Mouse (Mus musculus) testis, postnatal 10 days (tissue): Measurements from ENCODE around the gene Inka1.
"Not testable (repeated sequence)": the region's sequence is repeated elsewhere in the genome, so short reads cannot be mapped to it uniquely, and the experiment has no call there.

ENCODE experiments used
- DNase-seq: peaks from one replicate; pipeline ENCODE4 v3.0.0; 2021; ENCODE audit warnings: low spot score

Inka1 gene

DNA sequence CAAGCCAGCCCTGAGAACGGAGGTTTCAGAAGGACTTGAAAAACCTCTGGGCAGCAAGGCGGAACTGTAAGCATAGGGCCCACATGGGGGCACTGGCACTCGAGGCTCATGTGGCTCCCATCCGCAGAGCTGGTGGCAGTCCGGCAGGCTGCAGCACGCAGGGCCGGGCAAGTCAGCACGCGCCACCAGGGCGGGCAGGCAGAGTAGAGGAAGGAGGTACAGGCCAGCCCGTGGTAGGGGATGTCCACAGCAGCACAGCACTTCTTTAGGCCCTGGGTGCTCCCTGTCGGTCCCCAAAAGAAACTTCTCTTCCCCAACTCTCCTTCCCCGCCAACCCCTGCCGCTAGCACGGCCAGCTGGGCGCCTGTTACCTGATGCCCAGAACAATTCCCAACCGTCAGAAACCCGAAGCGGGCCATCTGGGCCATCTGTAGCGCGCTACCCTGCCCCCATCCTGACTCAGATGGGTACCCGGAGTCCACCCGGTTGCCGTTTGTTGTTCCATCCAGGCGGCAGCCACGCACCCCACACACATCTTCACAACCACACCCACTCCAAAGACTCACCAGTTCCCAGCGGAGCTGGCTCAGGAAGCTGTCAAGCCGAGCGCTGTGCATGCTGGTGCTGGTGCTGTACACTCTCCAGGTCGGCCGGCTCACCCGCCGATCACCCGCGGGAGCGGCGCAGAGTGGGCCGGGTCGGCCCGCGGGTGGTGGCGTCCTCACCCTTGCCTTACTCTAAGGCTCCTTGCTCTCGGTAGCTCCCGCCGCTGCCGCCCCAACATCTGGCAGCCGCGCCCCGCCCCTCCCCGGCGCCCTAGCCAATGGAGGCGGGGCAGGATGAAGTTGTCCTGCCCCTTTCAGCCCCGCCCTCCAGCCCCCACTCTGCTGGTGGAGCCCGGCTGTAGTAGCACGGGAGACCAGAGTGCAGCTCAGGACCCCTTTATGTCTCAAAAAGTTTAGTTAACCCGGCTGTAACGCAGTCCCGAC lies at the start of gene Inka1:
Gene Inka1 (minus strand): TSS at position 749 of the 989 bp plus-strand sequence.
- DNase-seq: peak; percentile 95

DNA sequence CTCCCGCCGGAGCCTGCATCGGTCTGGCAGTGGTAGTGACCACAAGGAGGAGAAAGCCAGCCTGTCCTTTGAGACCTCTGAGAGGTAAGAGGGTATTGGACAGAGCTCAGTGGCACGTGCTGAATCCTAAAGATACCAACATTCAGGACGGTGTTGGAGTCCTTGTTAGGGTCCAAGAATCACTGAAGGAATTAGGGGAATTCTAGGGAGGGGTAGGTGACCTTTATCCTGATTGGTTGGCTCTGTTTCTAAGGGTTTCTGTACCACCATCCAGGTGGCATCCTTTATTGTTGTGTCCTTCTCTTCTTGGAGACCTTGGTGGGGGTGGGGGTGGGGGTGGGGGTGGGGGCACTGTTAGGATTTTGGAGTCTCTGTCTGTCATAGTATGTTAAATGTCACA lies 46.4 kb upstream of the Inka1 start:
- DNase-seq: no peak

DNA sequence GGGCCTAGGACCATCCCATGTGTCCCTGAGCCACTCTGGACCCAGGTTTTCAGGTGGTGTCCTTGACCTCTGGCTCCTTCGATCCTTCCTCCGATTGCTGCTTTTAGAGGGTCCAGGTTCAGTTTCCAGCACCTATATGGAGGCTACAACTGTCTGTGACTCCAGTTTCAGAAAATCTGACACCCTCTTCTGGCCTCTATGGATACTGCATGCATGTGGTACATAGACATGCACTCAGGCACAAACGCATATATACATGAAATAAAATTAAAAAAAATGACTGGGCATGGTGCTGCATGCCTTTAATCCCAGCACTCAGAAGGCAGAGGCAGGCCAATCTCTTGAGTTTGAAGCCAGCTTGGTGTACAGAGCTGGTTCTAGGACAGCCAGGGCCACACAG lies 42.2 kb upstream of the Inka1 start:
- no peak for DNase-seq

DNA sequence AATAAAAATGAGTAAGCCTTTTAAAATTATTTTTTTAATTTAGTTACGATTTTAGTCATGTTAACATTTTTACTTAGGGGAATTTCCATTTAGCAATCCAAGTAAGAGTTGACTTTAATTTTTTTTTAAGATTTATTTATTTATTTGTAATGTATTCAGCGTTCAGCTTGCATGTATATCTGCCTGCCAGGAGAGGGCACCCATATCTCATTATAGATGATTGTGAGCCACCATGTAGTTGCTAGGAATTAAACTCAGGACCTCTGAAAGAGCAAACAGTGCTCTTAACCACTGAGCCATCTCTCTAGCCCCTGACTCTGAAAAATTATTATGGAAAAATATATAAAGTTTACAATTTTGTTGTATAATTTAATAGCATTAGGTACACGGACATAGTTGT lies 40.9 kb upstream of the Inka1 start:
- DNase-seq: no peak

DNA sequence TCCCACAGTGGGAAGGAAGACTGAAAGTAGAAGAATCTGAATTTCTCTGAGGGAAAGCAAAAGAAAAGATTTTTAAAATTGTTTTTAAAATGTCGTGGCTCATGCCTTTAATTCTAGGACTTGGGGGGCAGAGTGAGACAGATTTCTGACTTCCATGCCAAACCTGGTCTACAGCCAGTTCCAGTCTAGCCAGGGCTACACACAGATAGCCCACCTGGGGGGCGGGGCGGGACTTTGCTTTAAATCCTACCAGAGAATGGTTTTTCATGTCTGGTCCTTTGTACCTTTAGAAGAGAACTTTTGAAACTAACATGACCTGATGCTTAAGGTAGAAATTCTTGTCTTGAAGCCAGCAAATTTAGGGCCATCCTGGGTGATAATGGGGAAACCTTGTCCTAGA lies 37.5 kb upstream of the Inka1 start:
- DNase-seq: no peak

DNA sequence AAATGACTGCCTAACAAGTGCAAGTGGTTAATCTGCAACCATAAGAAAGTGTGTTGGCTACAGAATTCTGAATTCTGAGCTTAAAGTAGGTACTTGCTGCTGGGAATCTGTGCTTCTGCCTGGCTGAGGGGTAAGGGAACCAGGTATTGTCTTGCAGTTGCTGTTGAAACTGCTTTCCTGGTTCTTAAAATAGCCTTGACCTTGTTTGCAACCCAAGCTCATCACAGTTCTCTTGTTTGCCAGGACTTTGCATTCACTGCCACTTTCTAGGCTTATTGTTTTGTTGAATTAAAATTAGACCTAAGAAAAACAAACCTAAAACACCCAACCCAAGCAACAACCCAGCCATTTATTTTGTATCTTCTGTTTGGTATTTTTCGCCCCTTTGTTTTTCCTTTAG lies 35.1 kb upstream of the Inka1 start:
- DNase-seq: no peak

DNA sequence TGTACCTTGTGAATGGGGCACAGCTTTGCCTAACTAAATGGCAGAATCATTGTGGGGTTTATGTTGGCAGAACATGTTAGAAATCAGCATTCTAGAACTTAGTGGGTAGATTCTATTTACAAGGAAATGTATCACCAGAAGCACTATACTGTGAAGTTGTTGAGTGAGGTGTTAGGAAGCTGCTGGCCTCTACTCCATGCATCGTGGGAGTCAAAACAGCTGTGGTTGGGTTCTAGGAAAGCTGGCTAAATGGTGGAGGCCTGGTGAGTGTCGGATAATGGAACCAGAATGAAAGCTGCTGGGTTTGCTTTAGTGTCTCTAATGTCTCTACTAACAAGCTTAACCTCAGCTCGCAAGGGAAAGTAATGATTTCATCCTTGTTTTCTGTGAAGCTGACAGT lies 31.4 kb upstream of the Inka1 start:
- no peak for DNase-seq

DNA sequence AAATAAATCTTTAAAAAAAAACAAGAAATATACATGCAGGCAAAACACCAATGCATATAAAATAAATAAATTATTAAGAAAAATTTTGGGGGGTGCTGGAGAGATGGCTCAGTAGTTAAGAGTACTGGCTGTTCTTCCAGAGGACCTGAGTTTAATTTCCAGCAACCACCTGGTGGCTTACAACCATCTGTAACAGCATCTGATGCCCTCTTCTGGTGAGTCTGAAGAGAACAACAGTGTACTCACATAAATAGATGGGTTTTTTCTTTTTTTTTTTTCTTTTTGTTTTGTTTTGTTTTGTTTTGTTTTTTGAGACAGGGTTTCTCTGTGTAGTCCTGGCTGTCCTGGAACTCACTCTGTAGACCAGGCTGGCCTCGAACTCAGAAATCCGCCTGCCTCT lies 27.9 kb upstream of the Inka1 start:
- not testable (repeated sequence) for DNase-seq

DNA sequence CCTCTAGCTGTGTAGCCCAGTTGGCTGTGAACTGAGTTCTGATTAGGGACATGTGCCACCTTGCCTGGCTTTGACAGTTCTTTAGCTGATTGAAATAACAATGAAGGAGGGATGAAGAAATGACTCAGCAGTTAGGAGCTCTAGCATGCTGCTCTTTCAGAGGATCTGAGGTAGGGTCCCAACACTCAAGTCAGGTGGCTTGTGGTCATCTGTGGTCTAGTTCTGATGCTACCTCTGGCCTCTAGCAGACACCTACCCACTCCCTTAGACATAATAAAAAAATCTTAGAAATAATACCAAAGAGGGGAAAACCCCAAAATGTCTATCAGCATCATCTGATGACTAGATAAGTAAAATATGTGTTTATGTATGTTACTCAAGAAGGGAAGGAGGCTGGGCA lies 24.7 kb upstream of the Inka1 start:
- DNase-seq: no peak

DNA sequence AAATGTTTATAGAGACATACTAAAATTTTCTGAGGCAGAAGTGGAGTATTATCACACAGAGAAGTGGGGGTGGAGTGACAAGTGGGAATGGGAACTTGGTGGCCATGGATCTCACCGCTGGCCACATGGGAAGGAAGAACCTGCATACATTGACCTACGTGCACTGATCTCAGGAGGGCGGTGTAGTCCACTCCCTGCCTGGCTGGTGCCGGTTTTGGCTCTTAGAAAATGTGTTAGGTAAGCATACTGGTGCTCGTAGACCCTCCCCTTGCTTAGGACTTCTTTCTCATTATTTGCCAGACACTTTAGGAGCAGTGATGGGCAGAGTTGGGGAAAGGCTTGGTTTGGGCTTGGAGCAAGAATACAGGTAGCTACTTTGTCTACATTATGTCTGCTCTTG lies 22.4 kb upstream of the Inka1 start:
- no peak for DNase-seq

DNA sequence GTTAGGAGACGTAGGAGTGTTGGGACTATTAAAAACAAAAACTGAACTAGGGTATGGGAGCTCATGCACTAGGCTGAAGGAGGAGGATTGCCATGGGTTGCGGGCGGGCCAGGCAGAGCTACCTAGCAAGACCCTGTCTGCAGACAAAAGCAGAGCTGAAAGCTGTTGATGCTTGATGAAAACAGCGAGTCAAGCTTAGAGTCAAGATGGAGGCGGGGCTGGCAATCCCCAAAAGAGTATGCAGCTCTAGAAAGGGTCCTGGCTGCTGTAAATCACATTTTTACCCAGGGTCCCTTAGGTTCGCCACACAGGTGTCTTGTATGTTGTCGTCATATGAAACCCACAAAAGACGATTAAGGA lies 17.8 kb upstream of the Inka1 start:
- DNase-seq: peak; percentile 45

DNA sequence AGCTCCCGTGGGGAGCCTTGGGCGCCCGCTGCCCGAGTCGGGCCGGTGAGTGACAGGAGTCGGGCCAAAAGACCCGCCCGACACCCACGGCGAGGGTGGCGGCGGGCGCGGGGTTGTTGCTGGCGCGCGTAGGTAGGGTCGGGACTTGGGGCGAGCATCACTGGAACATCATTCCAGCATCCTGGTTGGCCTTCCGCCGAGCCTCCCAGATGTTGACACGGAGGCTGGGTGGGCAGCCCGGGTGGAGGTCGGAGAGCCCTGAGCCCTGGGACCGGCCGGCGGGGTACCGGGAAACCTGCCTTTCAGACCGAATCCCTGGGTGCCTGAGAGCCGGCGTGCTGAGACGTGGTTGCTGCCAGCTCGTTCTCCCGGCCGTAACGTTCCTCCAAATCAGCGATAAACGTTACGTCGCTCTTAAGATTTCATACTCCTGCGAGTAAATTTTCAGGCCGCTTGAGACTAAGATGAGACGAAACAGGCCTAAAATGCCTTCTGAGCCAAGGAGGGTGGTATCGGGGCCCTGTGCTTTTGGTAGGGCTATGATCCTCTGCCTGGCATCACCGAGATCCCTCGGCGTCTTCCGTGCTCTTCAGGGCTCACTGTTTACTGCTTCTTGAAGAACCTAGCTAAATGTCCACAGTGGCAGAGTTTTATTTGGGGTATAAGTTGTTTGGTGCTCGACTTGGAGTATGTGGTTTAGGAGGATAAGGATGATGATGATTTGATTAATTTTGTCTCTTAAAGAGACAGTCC lies 17.3 kb upstream of the Inka1 start:
- peak; percentile 76 for DNase-seq

DNA sequence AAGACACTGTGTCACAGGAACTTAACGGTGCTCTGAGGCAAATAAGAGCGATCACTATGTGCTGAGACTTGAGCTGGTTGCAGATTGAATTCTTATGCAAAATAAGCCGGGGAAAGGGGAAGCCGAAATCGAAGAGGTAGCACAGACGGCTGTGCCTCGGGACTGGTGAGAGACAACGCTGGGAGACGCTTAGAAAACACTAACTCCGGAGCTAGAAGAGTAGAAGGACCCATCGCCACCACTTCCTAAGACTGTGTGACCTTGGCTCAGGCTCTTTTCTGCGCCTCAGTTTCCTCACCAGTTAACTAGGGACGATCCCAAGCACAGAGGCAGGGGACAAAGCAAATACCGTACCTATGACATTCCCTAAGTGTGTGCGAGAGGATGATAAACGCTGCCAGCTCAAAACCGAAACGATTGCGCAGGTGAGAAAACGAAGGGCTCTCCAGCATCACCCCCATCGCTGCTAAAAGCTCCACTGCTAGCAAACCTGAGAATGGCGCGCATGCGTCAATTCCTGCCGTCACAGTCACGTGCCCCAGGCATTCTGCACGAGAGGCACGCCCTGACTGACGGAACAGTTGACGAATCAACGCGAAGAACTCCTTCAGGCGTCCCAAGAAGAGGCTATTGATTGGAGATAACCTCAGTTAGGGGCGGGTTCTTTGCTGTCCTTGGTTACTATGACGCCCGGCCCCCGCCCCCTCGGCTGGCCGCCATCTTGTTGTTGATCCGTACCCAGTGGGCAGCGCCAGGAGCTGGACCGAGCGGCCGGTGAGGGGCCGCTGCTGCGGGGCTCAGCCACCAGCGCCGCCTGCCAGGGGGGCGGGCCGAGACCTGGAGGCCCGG lies 16.5 kb upstream of the Inka1 start, which contains the start of gene Ip6k1:
Gene Ip6k1 (plus strand): TSS at position 580 of the 849 bp plus-strand sequence.
- DNase-seq: peak; percentile 100

DNA sequence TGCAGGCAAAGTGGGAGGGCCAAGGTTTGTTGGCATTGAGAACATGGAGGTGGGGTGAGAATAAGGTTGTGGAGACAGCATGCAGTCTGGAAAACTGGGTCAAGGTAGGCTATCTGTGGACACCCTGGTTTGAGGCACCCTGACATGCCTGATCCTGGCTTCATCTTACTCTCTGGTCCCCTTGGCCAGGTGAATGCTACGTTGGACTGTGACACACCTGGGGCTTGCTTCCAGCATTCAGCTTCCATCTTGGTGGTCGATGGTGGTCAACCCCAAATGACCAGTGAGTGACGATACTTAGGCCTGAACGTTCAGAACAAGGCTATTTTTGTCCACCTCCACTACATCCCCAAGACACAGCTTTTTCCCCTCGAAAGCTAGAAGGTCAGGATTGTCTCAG lies 10.4 kb upstream of the Inka1 start, which contains the start of gene Gm20662:
Gene Gm20662 (plus strand): TSS at position 301 of the 400 bp plus-strand sequence.
- DNase-seq: no peak

DNA sequence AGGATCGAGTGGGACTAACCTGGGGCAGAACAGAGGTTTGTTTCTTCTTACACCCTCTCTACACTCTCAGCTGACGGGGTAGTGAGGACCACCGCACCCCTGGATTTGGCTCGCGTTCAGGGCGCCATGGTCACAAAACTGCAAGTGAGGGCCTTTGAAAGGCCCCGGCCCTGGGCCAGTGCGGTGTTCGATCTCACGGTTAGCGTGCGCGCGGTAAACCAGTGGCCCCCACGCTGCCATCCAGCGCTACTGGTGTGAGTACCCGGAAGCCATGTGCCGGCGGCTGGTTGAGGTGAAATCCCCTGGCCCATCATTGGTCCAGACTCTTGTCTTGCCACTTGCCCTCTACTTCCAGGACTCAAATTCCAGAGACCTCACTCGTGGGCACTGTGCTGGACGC lies 9.8 kb upstream of the Inka1 start:
- DNase-seq: no peak

DNA sequence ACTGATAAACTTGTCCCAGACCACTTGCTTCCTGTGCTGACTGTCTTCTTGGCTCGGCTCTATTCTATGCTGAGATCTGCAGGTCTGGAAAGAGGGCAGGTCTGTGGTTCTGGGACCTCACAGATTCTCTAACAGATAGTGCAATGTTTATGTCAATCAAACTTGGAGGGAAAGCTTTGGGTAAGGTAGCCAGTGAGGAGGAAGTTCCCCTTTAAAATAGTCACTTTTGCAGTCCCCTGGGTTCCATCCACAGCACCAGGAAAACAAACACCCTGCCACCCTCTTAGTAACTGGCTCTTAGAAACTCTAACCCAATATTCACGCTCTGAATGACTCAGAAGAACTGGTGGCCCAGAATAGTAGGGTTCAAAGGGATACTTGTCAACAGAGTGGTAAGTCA lies 8.8 kb upstream of the Inka1 start:
- no peak for DNase-seq

DNA sequence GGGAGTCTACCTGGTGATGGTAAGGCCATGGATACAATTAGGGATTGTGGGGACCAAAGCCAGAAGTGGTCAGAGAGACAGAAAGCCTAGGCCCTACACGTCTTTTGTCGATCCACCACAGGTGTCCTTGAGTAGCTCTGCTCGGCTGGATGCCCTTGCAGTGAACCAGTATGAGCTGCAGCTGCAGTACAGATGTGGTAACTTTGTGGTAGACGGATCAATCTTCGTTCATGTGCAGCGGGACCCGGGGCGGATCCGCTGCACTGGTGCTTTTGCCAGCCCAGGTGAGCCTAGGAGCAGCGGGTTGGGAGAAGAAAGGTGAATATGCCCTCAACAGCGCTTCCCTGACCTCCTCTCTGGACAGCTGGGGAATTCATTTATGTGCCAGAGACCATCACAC lies 7.3 kb upstream of the Inka1 start:
- no peak for DNase-seq

DNA sequence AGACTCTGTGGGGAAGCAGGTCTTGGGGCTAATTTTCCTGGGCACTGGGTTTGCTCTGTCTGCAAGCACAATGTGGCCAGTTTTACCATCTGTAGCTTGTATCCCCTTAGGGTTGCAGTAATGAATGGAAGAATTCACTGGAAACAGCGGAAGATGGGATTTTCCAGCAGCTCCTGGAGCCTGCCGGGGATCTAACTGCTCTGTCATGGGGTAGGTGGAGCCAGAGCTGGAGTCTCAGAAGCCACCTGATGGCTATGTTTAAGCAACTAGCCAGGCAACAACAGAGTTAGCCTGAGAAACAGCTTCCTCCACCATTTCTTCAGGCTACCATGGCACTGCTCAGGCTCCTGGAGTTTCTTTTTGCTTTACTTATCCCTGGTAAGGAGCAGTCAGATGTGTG lies 6.5 kb upstream of the Inka1 start, which contains the start of gene Cdhr4:
Gene Cdhr4 (plus strand): TSS at position 301 of the 400 bp plus-strand sequence.
- no peak for DNase-seq

DNA sequence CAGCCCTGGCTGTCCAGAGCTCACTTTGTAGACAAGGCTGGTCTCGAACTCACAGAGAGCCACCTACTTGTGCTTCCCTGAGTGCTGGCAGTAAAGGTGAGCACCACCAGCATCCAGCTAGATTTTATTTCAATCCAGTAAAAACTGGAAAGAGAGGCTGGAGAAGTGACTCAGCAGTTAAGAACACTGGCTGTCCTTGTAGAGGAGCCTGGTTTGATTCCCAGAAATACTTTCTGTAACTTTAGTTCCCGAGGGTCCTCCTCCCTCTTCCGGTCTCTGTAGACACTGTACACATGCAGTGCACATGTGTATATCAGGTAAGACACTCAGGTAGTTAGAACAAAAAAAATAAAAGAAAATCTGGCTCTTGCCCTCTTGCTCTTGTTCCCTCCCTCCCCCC lies 2.3 kb upstream of the Inka1 start:
- no peak for DNase-seq

DNA sequence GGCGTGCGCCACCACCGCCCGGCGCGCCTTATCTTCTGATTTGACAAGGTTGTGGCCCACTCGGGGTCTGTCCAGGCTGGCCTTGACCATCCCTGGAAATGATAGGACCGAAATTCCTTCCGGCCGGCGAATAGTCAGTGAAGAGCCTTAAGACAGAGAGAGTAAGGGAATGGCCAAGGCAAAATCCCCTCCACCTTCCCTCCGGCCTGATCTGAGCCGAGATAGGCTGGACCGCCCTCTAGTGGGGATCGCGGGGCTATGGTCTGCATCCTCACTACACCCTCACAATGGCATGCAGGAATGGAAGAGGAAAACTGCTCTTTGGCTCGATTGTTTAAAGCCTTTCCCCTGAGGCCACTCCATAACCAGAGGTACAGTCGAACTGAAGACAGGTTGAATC lies 697 bp upstream of the Inka1 start:
- DNase-seq: peak; percentile 84

DNA sequence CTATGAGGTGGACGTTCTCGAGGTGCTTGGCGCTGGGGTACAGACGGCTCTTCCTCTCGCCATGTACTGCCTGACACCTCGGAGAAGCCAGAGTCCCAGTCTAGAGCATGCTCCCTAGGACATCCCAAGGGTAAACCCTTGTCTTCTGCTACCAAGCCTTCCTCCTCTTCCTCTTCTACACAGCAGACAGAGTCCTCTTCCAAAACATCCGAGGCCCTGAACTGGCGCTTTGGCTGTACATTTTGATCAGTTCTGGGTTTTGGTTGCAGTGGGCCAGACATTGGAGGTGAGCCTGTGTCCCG lies 974 bp downstream of the Inka1 start:
- DNase-seq: no peak

DNA sequence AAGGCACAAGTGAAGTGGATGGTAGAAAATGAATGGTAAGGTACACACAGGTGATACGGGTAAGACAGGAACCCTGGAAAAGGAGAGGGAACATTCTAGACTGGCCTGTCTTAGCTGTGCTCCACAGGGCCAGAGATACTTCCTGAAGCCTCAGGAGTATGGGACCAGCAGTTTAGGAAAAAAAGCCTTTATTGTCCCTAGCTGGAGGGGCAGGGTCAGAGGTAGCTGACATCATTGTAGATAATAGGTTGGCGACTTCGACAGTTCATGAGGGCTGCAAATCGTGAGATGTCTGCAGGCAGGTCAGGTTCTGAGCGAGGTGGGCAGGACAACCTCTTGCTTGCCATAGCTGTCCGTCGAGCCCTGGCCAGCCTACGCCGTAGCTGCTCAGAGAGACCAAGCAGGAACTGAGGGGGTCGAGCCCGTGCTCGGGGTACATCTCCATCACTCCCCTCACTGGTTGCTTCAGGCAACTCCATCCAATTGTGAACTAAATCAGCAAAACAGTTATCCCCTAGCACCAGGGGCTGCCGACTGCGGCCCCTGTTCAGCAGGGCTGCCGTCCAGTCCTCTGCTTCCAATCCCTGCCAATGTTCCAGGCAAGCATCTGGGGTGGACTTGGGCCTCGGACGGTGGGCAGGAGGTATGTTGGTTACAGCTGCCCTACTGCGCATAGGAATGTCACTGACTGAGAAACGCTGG lies 1.5 kb downstream of the Inka1 start:
- no peak for DNase-seq
